Mouse (Mus musculus): ENCODE data around the gene C2cd4d. TPM values are rescaled to one million over a fixed set of nuclear protein-coding genes. Genes with fewer than 3 reads are reported as not detected.

Gene C2cd4d
- polyA plus RNA-seq, 1 experiment from 2014 or later: 1.2 TPM

DNA sequence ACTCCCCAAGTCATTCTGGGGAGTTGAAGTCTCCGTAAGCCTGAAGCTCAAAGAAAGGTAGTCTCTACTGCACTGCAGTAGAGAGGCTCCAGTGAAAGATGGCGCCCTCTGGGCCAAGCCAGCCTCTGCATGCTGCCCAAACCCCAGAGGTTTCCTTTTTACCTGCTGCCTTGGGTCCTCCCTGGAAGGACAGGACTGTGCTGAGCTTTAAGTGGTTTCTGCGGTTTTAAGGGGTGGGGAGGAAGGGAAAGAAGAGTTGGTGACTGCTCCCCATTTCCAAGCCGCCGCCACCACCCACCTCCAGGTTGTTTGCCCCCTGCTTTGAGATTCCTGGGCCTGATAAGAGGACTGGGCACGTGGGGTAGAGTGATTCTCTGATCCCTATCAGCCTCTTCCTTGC is 6.4 kb downstream of the C2cd4d start:
- Histone ChIP-seq H3K4me2 (no peak overlapping the region), H3K9ac (no peak overlapping the region), H3K4me3 (ENCODE audit: low read depth, low read length) (no peak overlapping the region), H3K9me3 (ENCODE audit: low read depth, low read length) (no peaks in the 10 kb centered on the region), H3K4me1 (ENCODE audit: insufficient read depth) (peaks cover 2% of the 10 kb centered on the region; the same call in 1 of the 2 replicates), H3K27ac (ENCODE audit: low read depth) (no peak overlapping the region), H3K36me3 (ENCODE audit: insufficient read depth) (no peaks in the 10 kb centered on the region), H3K27me3 (ENCODE audit: insufficient read depth, low read length) (peaks cover 13% of the 10 kb centered on the region)
- ATAC-seq (ENCODE audit: insufficient read depth) (no peak), DNase-seq (no peak)
- no peak for TF ChIP-seq CTCF (IDR thresholded peaks at IDR 0.05; ENCODE audit: low read depth)
- 49% methylated on average over 6 of the region's 6 CpGs for WGBS

- ATAC-seq (ENCODE audit: insufficient read depth) (no peak), DNase-seq (no peak)
- Histone ChIP-seq H3K27ac (ENCODE audit: low read depth) (no peak overlapping the region), H3K4me3 (ENCODE audit: low read depth, low read length) (no peak overlapping the region), H3K36me3 (ENCODE audit: insufficient read depth) (no peaks in the 10 kb centered on the region), H3K4me2 (no peak overlapping the region), H3K9ac (no peak overlapping the region), H3K4me1 (ENCODE audit: insufficient read depth) (no peaks in the 10 kb centered on the region), H3K9me3 (ENCODE audit: low read depth, low read length) (no peaks in the 10 kb centered on the region), H3K27me3 (ENCODE audit: insufficient read depth, low read length) (peaks cover 2% of the 10 kb centered on the region)
- 52% methylated on average over 2 of the region's 2 CpGs for WGBS
- TF ChIP-seq CTCF (IDR thresholded peaks at IDR 0.05; ENCODE audit: low read depth): no peak
Measured at GRCm38 (mm10) chr3:94369709-94370108, 7.5 kb downstream of the C2cd4d start.

GRCm38 (mm10) chr3:94371637-94372036 is 9.4 kb downstream of the C2cd4d start:
- Histone ChIP-seq H3K4me1 (ENCODE audit: insufficient read depth) (no peaks in the 10 kb centered on the region), H3K9me3 (ENCODE audit: low read depth, low read length) (no peaks in the 10 kb centered on the region), H3K27ac (ENCODE audit: low read depth) (no peak overlapping the region), H3K4me2 (peak overlapping the region; percentile 47), H3K36me3 (ENCODE audit: insufficient read depth) (no peaks in the 10 kb centered on the region), H3K9ac (no peak overlapping the region), H3K4me3 (ENCODE audit: low read depth, low read length) (peak overlapping the region; percentile 15; the same call in 1 of the 2 replicates), H3K27me3 (ENCODE audit: insufficient read depth, low read length) (no peaks in the 10 kb centered on the region)
- peak; percentile 83 for DNase-seq
- ATAC-seq (ENCODE audit: insufficient read depth): peak; percentile 45
- no peak for TF ChIP-seq CTCF (IDR thresholded peaks at IDR 0.05; ENCODE audit: low read depth)
- 2% methylated on average over 11 of the region's 11 CpGs for WGBS

DNA sequence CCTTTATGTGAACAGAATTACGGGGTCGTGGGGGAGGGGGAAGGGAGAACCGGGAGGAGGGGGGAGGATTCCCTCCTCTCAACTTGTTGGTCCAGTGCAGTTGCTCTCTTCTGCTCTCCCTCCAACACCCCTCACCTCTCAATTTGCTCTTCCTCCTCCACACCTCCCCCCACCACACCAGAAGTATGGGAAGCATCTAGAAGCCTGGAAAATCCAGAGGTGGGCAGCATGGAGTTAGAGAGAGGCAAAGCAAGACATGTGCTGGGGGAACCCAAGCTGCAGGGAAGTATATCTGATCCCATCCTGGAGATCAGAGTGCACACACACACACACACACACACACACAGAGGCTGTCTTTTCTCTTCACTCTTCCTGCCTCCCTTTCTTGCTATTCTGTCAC is 9.8 kb downstream of the C2cd4d start:
- TF ChIP-seq CTCF (IDR thresholded peaks at IDR 0.05; ENCODE audit: low read depth): no peak
- no peaks in the 10 kb centered on the region for H3K36me3 ChIP-seq (ENCODE audit: insufficient read depth)
- 4% methylated on average over 3 of the region's 3 CpGs for WGBS
- H3K9me3 ChIP-seq (ENCODE audit: low read depth, low read length): no peaks in the 10 kb centered on the region
- no peaks in the 10 kb centered on the region for H3K27me3 ChIP-seq (ENCODE audit: insufficient read depth, low read length)
- no peaks in the 10 kb centered on the region for H3K4me1 ChIP-seq (ENCODE audit: insufficient read depth)
- H3K4me3 ChIP-seq (ENCODE audit: low read depth, low read length): peak overlapping the region; percentile 15; the same call in 1 of the 2 replicates
- ATAC-seq (ENCODE audit: insufficient read depth) (no peak), DNase-seq (no peak)
- peak overlapping the region; percentile 47 for H3K4me2 ChIP-seq
- no peak overlapping the region for H3K27ac ChIP-seq (ENCODE audit: low read depth)
- H3K9ac ChIP-seq: no peak overlapping the region

- H3K27ac ChIP-seq (ENCODE audit: low read depth): peak within 1 kb of the TSS; percentile 62
- H3K36me3 ChIP-seq (ENCODE audit: insufficient read depth): no peaks in the 10 kb centered on the region
- H3K4me3 ChIP-seq (ENCODE audit: low read depth, low read length): peak within 1 kb of the TSS; percentile 23; the same call in 1 of the 2 replicates
- TF ChIP-seq CTCF (IDR thresholded peaks at IDR 0.05; ENCODE audit: low read depth): no peak
- 13% methylated on average over 5 of the region's 5 CpGs for WGBS
- no peak within 1 kb of the TSS for H3K9ac ChIP-seq
- H3K27me3 ChIP-seq (ENCODE audit: insufficient read depth, low read length): no peaks in the 10 kb centered on the region
- no peaks in the 10 kb centered on the region for H3K4me1 ChIP-seq (ENCODE audit: insufficient read depth)
- no peak for DNase-seq
- H3K9me3 ChIP-seq (ENCODE audit: low read depth, low read length): no peaks in the 10 kb centered on the region
- H3K4me2 ChIP-seq: peak within 1 kb of the TSS; percentile 51
- ATAC-seq (ENCODE audit: insufficient read depth): no peak
Measured at GRCm38 (mm10) chr3:94372641-94373040, 10.4 kb downstream of the C2cd4d start, which contains the start of gene Rorc. Gene Rorc (plus strand): TSS chr3:94372794.

DNA sequence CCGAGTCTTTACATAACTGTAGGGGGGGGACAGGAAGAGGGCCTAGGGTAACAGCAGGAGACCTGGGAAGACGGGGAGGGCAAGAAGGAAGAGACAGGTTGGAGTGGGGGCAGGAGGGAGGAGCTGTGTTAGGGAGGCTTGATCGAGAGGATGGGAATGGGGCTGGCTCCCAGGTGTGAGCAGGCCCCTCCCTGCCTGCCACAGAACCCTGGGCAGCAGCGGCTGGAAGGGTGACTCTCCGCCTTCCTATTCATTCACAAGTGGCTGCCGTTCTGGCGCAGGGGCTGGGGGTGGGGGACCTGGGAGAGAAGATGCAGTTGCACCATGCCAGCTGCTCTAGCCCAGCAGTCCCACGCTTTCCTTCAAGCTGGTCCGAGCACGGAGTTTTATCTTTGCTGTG is 10.9 kb downstream of the C2cd4d start:
- H3K4me3 ChIP-seq (ENCODE audit: low read depth, low read length): peak overlapping the region; percentile 23; the same call in 1 of the 2 replicates
- H3K9ac ChIP-seq: no peak overlapping the region
- H3K27me3 ChIP-seq (ENCODE audit: insufficient read depth, low read length): no peaks in the 10 kb centered on the region
- H3K4me2 ChIP-seq: peak overlapping the region; percentile 51
- no peak for TF ChIP-seq CTCF (IDR thresholded peaks at IDR 0.05; ENCODE audit: low read depth)
- H3K27ac ChIP-seq (ENCODE audit: low read depth): peak overlapping the region; percentile 62
- no peaks in the 10 kb centered on the region for H3K9me3 ChIP-seq (ENCODE audit: low read depth, low read length)
- 2% methylated on average over 10 of the region's 10 CpGs for WGBS
- DNase-seq: peak; percentile 38
- no peaks in the 10 kb centered on the region for H3K36me3 ChIP-seq (ENCODE audit: insufficient read depth)
- H3K4me1 ChIP-seq (ENCODE audit: insufficient read depth): no peaks in the 10 kb centered on the region
- ATAC-seq (ENCODE audit: insufficient read depth): peak; percentile 59

DNA sequence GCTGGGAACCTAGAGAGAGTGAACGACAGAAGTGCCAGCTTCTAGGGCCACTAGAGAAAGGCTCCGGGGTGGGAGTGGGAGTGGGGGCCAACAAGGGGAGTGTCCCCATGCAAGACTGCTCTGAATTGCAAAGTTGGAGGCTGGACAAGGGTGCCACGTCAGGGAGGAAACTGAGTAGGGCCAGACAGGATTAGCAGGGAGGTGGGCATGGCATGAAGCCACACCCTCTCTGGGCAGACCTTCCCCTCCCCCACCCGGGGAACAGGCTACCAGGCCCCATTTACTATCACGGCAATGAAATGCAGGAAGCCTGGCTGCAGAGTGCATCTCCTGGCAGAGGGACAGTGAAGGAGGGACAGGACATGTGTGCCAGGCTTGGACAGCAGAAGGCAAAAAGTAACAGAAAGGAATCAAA is 11.4 kb downstream of the C2cd4d start:
- Histone ChIP-seq H3K36me3 (ENCODE audit: insufficient read depth) (no peaks in the 10 kb centered on the region), H3K27me3 (ENCODE audit: insufficient read depth, low read length) (no peaks in the 10 kb centered on the region), H3K4me3 (ENCODE audit: low read depth, low read length) (peak overlapping the region; percentile 23; the same call in 1 of the 2 replicates), H3K9ac (no peak overlapping the region), H3K4me1 (ENCODE audit: insufficient read depth) (no peaks in the 10 kb centered on the region), H3K9me3 (ENCODE audit: low read depth, low read length) (no peaks in the 10 kb centered on the region), H3K27ac (ENCODE audit: low read depth) (peak overlapping the region; percentile 62), H3K4me2 (peak overlapping the region; percentile 51)
- DNase-seq (peak; percentile 55), ATAC-seq (ENCODE audit: insufficient read depth) (peak; percentile 55)
- no peak for TF ChIP-seq CTCF (IDR thresholded peaks at IDR 0.05; ENCODE audit: low read depth)
- 1% methylated on average over 5 of the region's 5 CpGs for WGBS

Data from lung, embryonic 14.5 days (tissue).